Mouse (Mus musculus): Measurements from ENCODE around the gene Rpusd1.
A peak's percentile ranks its signal among the peaks of the same experiment; 100 is the strongest.

The Rpusd1 gene

DNA sequence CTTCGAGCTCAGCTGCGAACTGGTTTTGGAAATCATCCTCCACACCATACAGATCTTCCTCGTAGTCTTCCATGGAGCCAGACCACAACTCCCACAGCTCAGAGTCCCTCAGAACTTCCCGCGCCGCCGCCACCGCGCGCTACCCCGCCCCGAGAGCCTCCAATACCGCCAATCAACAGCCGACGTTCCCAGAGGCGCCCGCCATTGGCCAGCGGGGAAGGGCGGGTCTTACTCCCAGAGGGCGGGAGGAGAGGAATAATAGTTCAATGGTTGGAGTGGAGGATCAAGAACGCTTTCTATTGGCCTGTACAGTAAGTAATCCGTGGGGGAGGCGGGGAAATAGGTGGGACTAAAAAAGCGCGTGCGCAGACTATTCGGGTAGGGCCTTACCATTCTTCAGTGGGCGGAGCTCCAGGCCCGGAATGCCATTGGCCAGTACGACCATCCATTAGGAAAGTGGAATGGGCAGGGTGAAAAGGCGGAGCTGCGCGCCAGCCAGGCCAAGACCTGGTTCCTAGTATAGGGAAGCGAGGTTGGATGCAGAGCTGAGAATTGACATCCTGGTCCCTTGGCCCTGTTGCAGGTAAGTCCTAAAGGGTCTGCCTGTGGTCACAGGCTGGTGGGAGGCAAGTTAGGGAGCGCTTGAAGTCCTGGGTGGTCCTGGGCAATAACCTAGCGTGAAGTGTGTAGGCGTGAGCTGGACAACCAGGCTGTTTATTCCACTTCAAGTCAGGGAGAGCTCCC lies at the start of gene Rpusd1, which contains the start of gene Chtf18:
TSS of gene Rpusd1 (plus strand) at position 406 of the 744 bp plus-strand sequence.
TSS of gene Chtf18 (minus strand) at position 155 of the 744 bp plus-strand sequence.
- peak; percentile 98 for DNase-seq (ENCODE audit: low spot score in 2 of 2)

DNA sequence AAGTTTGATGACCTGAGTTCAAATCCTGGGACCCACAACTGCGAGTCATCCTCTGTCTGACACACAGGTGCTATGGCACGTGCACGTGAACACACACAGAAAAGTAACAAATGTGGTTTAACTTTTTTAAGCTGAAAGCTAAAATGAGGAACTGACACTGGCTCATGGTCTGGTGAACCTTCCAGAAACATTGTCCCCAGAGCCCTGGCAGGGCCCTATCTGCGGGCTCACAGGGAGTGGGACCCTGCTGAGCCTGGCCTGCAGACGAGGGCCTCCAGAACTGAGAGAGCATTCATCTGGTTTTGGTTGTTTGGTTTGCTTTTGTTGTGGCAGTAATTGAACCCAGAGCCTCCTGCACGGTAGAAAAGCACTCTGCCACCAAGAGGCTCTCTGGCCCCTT lies 49.5 kb upstream of the Rpusd1 start:
- DNase-seq (ENCODE audit: low spot score in 2 of 2) = no peak

GRCm38 (mm10) chr17:25679818-25680217 lies 47.7 kb upstream of the Rpusd1 start:
- no peak for DNase-seq (ENCODE audit: low spot score in 2 of 2)

- no peak for DNase-seq (ENCODE audit: low spot score in 2 of 2)
Observed at GRCm38 (mm10) chr17:25681636-25682035, 45.8 kb upstream of the Rpusd1 start.

DNA sequence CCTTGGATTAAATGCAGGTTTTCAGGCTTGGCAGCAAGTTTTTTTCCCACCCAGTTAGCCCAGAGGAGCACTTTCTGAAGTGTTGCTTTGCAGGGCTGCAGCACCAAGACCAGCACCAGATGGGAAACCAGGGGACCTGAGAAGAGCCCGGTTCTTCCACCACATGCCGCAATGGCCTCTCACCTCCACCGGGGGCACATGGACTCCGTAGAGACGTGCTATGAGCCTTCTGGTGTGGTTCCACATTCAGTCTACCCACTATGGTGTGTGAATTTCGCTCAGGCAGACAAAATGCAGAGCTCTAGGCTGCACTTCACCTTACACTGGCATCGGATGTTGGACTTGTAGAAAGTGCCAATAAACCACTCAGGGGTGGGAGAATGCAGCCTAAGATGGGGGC lies 41.1 kb upstream of the Rpusd1 start:
- DNase-seq (ENCODE audit: low spot score in 2 of 2) = no peak

GRCm38 (mm10) chr17:25688922-25689321 lies 38.5 kb upstream of the Rpusd1 start:
- DNase-seq (ENCODE audit: low spot score in 2 of 2) = no peak

DNA sequence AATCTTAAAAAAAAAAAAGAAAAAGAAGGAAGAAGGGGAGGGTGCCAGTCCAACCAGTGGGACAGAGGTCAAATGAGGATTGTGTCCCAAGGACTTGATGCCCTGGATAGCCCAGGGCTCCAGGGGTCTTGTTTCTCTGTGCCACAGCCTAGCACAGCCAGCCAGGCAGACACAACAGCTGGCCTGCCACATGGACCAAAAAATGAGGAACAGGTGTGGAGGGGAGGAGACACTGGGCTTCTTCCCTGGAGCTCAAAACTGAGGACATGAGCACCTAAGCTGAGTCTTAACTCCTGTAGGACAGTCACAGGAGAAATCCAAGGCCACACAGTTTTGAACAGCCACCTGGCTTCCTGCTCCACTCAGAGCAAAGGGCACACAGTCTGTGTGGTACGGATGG lies 31.2 kb upstream of the Rpusd1 start:
- no peak for DNase-seq (ENCODE audit: low spot score in 2 of 2)

- peak; percentile 38 to 75 for DNase-seq (ENCODE audit: low spot score in 2 of 2)
Observed at GRCm38 (mm10) chr17:25698446-25698845, 29.0 kb upstream of the Rpusd1 start.

DNA sequence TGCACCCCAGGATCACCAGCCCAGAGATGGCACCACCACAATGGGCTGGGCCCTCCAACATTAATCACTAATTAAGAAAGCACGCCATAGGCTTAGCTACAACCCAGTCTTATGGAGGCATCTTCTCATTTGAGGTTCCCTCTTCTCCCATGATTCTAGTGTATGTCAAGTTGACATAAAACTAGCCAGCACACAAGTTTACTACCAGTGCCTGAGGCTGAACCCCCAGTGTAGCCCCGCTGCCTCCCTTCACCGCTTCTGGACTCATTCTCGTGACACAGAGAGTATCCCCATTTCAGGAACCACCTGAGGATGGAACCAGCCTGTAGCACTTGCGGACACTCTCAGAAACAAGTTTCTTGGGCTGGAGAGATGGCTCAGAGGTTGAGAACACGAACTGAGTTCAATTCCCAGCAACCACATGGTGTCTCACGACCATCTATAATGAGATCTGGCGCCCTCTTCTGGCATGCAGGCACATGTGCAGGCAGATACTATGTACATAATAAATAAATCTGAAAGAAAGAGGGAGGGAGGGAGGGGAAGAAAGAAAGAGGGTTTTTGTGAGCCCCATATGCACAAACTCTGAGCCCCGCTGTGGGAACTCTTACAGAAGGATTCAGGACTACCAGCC lies 26.5 kb upstream of the Rpusd1 start:
- DNase-seq (ENCODE audit: low spot score in 2 of 2) = no peak

- DNase-seq (ENCODE audit: low spot score in 2 of 2) = no peak
Observed at GRCm38 (mm10) chr17:25709994-25710393, 17.5 kb upstream of the Rpusd1 start.

GRCm38 (mm10) chr17:25711136-25711535 lies 16.3 kb upstream of the Rpusd1 start:
- DNase-seq (ENCODE audit: low spot score in 2 of 2) = no peak

DNA sequence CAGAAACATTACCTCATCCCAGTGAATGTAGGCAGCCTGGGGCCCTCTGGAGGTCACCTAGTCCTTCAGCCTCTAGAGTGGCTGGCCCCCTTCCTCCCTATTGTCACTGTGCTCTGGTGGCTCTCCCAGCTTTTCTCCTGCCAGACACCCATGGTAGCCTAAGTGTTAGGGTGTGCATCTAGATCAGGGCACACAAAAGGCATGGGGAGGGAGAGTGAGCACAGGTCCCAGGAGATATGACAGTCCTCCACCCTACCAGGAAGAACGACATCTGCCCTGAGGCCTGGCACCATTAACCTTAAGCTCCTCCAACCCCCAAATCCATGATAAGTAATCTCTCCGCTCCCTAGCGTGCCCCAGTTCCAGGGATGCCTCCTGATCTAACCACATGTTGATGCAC lies 11.8 kb upstream of the Rpusd1 start:
- DNase-seq (ENCODE audit: low spot score in 2 of 2) = no peak

DNA sequence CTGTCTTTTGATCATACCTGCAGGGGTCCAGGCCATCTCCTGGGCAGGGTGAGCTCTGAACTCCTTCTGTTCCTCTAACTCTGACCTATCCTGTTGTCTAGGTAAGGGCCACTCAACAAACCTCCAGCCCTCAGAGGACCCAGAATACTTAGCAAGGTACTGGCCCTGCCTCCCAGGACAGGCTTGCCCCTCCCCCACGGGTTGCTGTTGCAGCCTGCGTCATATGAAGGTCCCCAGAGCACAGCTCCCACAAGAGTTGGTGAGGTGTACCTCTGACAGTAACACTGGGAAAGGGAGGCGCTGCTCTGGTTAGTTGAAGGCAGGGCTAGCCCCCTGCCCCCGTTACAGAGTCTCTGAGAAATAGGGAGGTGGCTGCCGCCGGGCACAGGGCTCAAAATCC lies 11.3 kb upstream of the Rpusd1 start:
- DNase-seq (ENCODE audit: low spot score in 2 of 2) = no peak

GRCm38 (mm10) chr17:25716711-25717637 lies 10.5 kb upstream of the Rpusd1 start, which contains the start of gene Gng13:
Gng13 (plus strand) TSS chr17:25717171.
- no peak for DNase-seq (ENCODE audit: low spot score in 2 of 2)

DNA sequence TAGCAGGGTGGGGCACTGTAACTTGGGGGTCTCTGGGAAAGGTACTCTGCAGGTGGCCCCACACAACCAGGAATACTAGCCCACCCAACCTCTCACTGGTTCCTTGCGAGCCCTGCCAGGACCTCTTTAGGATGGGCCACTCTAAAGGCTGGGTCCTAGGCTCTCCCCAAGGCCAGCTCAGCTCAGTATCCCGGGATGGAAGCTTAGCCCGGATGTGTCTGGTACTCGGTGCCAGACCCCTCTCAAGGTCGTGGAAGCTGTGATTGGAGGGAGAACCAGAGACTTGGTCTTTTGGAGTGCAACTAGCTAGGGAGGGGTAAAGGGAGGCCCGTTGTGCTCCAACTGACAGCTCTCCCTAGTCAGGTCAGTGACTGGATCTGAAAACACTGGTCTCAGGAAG lies 9.8 kb upstream of the Rpusd1 start:
- DNase-seq (ENCODE audit: low spot score in 2 of 2) = no peak

DNA sequence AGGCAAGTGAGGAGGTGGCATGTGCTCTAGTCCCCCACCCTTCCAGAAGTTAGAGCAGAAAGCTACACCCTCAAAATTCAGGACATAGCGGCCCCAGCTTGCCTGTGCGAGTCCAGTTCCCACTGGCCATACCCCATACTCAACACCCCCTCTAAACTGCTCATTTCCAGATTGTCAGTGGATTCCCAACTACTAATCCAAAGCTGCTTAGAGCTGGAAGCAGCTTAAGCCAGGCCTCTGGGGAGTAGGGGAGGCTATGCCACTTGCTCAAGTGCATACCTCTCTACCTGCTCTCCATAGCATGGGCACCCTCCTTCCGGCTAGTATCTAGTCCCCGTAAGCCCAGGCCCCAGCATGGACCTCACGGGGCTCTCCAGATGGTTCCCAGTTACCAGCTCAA lies 6.0 kb upstream of the Rpusd1 start:
- DNase-seq (ENCODE audit: low spot score in 2 of 2) = no peak

- no peak for DNase-seq (ENCODE audit: low spot score in 2 of 2)
Observed at GRCm38 (mm10) chr17:25723470-25723869, 4.0 kb upstream of the Rpusd1 start.

GRCm38 (mm10) chr17:25723919-25724318 lies 3.6 kb upstream of the Rpusd1 start:
- no peak for DNase-seq (ENCODE audit: low spot score in 2 of 2)

DNA sequence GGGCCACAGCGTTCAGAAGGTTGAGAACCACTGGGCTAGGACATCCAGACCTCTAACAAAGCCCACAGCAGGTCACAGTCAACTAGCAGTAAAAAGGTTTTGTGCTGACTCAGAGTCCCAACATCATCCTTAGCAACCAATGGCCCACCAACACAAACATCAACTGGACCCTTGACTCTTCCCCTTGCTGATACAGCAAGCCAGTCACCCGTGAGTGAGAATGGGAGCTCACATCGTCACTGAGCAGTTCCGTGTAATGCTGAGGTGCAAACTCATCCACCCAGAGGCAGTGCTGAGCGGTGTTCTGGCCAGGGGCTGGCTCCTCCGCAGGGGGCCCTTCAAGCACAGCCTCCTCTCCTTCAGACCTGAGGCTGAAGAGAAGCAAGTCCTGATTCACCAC lies 2.2 kb upstream of the Rpusd1 start:
- DNase-seq (ENCODE audit: low spot score in 2 of 2) = no peak

- no peak for DNase-seq (ENCODE audit: low spot score in 2 of 2)
Observed at GRCm38 (mm10) chr17:25728009-25728270, 470 bp downstream of the Rpusd1 start.

DNA sequence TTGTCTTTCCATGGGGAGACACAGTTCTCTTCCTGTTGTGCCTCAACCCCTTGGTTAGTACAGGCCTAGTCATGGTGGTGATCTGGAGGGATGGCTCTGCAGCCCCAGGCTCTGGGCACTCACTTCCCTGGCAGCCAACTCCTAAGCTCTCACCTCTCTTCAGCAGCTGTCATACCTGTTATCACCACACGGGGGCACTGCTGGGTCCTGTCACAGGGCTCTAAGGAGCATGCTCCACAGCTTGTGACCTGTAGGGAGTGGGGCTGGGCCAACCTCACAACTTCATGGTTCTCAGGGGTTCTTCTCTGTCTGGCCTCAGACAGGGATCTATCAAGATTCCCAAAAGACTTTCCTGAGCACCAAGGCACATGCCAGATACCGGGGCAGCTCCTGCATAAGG lies 4.6 kb downstream of the Rpusd1 start:
- DNase-seq (ENCODE audit: low spot score in 2 of 2) = peak; percentile 71 to 85

DNA sequence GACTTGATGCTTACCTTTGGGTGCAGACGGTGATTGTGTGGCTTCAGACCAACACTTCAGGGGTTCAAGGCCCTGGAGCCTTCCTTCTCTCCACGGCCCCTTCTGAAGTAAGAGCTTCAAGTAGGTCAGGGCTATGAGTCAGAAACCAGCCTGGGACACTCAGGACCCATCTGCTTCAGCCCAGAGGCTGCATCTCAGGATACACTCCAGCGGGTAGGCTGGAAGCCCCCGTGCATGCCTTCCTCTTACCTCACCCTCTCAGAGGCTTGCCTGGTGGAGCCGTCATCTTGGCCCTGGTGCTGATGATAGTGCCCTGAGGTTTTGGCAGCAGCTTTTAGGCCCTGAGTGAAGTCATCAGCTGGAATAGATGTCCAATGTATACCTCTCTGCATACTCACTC lies 7.8 kb downstream of the Rpusd1 start:
- no peak for DNase-seq (ENCODE audit: low spot score in 2 of 2)

DNA sequence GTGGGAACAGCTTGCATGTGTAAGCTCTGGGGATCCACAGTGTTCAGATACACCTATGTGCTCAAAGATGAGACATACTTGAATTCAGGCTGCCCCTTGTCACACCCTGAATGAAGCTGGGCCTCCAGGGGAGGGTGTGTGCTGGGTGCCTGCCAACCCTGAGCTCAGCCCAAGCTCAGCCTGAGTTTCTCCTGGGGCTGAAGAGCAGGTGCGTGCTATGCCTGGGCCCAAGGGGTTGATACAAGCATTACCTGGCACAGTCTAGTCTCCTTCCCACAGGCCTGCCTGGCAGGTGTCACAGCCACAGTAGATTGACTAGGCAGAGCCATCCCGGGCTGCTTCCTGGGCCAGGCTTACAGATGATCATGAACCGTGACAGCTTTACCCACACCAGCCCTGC lies 8.3 kb downstream of the Rpusd1 start, which contains the start of gene Mslnl:
TSS of gene Mslnl (plus strand) at position 298 of the 400 bp plus-strand sequence.
- DNase-seq (ENCODE audit: low spot score in 2 of 2) = no peak

All from urinary bladder, postnatal 4 days (tissue).